Mouse (Mus musculus): ENCODE results near the gene Arfgef3. TPM values are rescaled to one million over a fixed set of nuclear protein-coding genes. Genes with fewer than 3 reads are reported as not detected.

Gene Arfgef3
- total and polyA plus RNA-seq, 3 experiments: 0.28 to 11.0 (median 0.50) TPM

- Histone ChIP-seq H3K36me3 (replicated peaks in 1 of 2; ENCODE audit: control insufficient read depth in 1 of 2, insufficient read depth in 1 of 2, low read length in 1 of 2) (peaks cover 0 to 20% of the 10 kb centered on the region in 2 experiments), H3K9me3 (replicated peaks; ENCODE audit: low read length) (no peaks in the 10 kb centered on the region), H3K4me3 (replicated peaks in 1 of 3; ENCODE audit: low read depth in 2 of 3, low read length in 2 of 3, poor library complexity in 1 of 3) (no peak overlapping the region), H3K27me3 (replicated peaks) (no peaks in the 10 kb centered on the region), H3K27ac (ENCODE audit: insufficient read depth, low read depth) (no peak overlapping the region), H3K4me2 (ENCODE audit: insufficient read depth, low read depth, poor library complexity, severe bottlenecking) (no peak overlapping the region), H3K9ac (ENCODE audit: insufficient read depth, low read depth) (no peak overlapping the region), H3K4me1 (ENCODE audit: control insufficient read depth in 1 of 2, insufficient read depth in 2 of 2) (peaks cover 3 to 4% of the 10 kb centered on the region in 2 experiments; a peak in 2 of 4 replicates), H3K79me2 (replicated peaks; ENCODE audit: control insufficient read depth, extremely low read depth, insufficient read depth, poor library complexity, severe bottlenecking) (no peaks in the 10 kb centered on the region)
- in situ Hi-C loops (cut with MboI; ENCODE audit: low pct_ligation_motif_present, low pct_unique_long_range_greater_than_20kb, low sequenced_read_pairs) (no loop called here), dilution Hi-C loops (cut with MboI; ENCODE audit: extremely low pct_ligation_motif_present, extremely low pct_unique_long_range_greater_than_20kb, low sequenced_read_pairs) (no loop called here)
- DNase-seq (ENCODE audit: extremely low read depth): no peak
- no peak for TF ChIP-seq HCFC1 (IDR thresholded peaks at IDR 0.05; ENCODE audit: low read depth, low read length)
- no peak for TF ChIP-seq PAX5 (IDR thresholded peaks at IDR 0.05; ENCODE audit: low read length)
- TF ChIP-seq MYC (IDR thresholded peaks at IDR 0.05; ENCODE audit: low read depth, low read length): no peak
- no peak for TF ChIP-seq IRF4 (IDR thresholded peaks at IDR 0.05; ENCODE audit: low read depth, low read length)
- no peak for TF ChIP-seq MAX (IDR thresholded peaks at IDR 0.05; ENCODE audit: low read length)
- no peak for TF ChIP-seq EP300 (IDR thresholded peaks at IDR 0.05; ENCODE audit: low read length)
- no peak for TF ChIP-seq ETS1 (conservative IDR thresholded peaks at IDR 0.05; ENCODE audit: low read depth, low read length)
- no peak for TF ChIP-seq BHLHE40 (IDR thresholded peaks at IDR 0.05; ENCODE audit: low read depth, low read length)
- no peak for TF ChIP-seq GABPA (IDR thresholded peaks at IDR 0.05; ENCODE audit: insufficient replicate concordance, low read depth, low read length)
These were observed 86.2 kb downstream of the Arfgef3 start for GRCm38 (mm10) chr10:18657588-18657987.

- Histone ChIP-seq H3K27me3 (replicated peaks) (no peaks in the 10 kb centered on the region), H3K9me3 (replicated peaks; ENCODE audit: low read length) (no peaks in the 10 kb centered on the region), H3K9ac (ENCODE audit: insufficient read depth, low read depth) (no peak overlapping the region), H3K27ac (ENCODE audit: insufficient read depth, low read depth) (no peak overlapping the region), H3K4me1 (ENCODE audit: control insufficient read depth in 1 of 2, insufficient read depth in 2 of 2) (no peaks in the 10 kb centered on the region), H3K36me3 (replicated peaks in 1 of 2; ENCODE audit: control insufficient read depth in 1 of 2, insufficient read depth in 1 of 2, low read length in 1 of 2) (peaks cover 0 to 20% of the 10 kb centered on the region in 2 experiments), H3K79me2 (replicated peaks; ENCODE audit: control insufficient read depth, extremely low read depth, insufficient read depth, poor library complexity, severe bottlenecking) (no peaks in the 10 kb centered on the region), H3K4me3 (replicated peaks in 1 of 3; ENCODE audit: low read depth in 2 of 3, low read length in 2 of 3, poor library complexity in 1 of 3) (no peak overlapping the region), H3K4me2 (ENCODE audit: insufficient read depth, low read depth, poor library complexity, severe bottlenecking) (no peak overlapping the region)
- in situ Hi-C loops (cut with MboI; ENCODE audit: low pct_ligation_motif_present, low pct_unique_long_range_greater_than_20kb, low sequenced_read_pairs): no loop called here
- DNase-seq (ENCODE audit: extremely low read depth): no peak
- dilution Hi-C loops (cut with MboI; ENCODE audit: extremely low pct_ligation_motif_present, extremely low pct_unique_long_range_greater_than_20kb, low sequenced_read_pairs): no loop called here
- no peak for TF ChIP-seq JUND (conservative IDR thresholded peaks at IDR 0.05; ENCODE audit: low read depth, low read length)
- TF ChIP-seq NELFE (IDR thresholded peaks at IDR 0.05; ENCODE audit: low read depth, low read length): no peak
- TF ChIP-seq ETS1 (conservative IDR thresholded peaks at IDR 0.05; ENCODE audit: low read depth, low read length): no peak
- TF ChIP-seq PAX5 (IDR thresholded peaks at IDR 0.05; ENCODE audit: low read length): no peak
- no peak for TF ChIP-seq MAX (IDR thresholded peaks at IDR 0.05; ENCODE audit: low read length)
- no peak for TF ChIP-seq SIN3A (IDR thresholded peaks at IDR 0.05; ENCODE audit: low read length)
- TF ChIP-seq ZNF384 (IDR thresholded peaks at IDR 0.05; ENCODE audit: low read depth, low read length): no peak
- TF ChIP-seq NRF1 (IDR thresholded peaks at IDR 0.05; ENCODE audit: low read depth, low read length): no peak
- TF ChIP-seq UBTF (IDR thresholded peaks at IDR 0.05; ENCODE audit: low read depth, low read length): no peak
- no peak for TF ChIP-seq ZMIZ1 (IDR thresholded peaks at IDR 0.05; ENCODE audit: low read depth, low read length)
- TF ChIP-seq MAZ (IDR thresholded peaks at IDR 0.05; ENCODE audit: low read depth, low read length): no peak
- no peak for TF ChIP-seq ZKSCAN1 (IDR thresholded peaks at IDR 0.05; ENCODE audit: borderline replicate concordance, low read depth, low read length)
These were observed 96.7 kb downstream of the Arfgef3 start for GRCm38 (mm10) chr10:18647069-18647468.

All from CH12.LX (cell line).